Mouse (Mus musculus) adrenal gland, postnatal 25 days (tissue): ENCODE measurements at regions not wholly inside any gene's neighbourhood (a gene's known extent, or its start where the extent isn't known, plus 50 kb on each side); places are given as distances from the start of the nearest gene placed in this dataset.

Source experiments
- DNase-seq: peaks from one replicate; pipeline ENCODE4 v3.0.0; 2021; ENCODE audit warnings: mixed read lengths

- DNase-seq, result peak; percentile 51
These were observed 54.4 kb upstream of the Csrp1 start for GRCm38 (mm10) chr1:135665484-135665883.

- peak; percentile 52 for DNase-seq
These were observed 51.5 kb upstream of the Csrp1 start for GRCm38 (mm10) chr1:135668331-135668730.

GRCm38 (mm10) chr1:135668951-135669350 lies 50.9 kb upstream of the Csrp1 start:
- no peak for DNase-seq

- peak; percentile 63 for DNase-seq
These were observed 50.1 kb upstream of the Csrp1 start for GRCm38 (mm10) chr1:135669803-135670202.
